Mouse (Mus musculus) embryonic facial prominence, embryonic 15.5 days (tissue): Measurements from ENCODE around the gene Chchd6. TPM values are rescaled to one million over a fixed set of nuclear protein-coding genes. Genes with fewer than 3 reads are reported as not detected.

Experiments used
- ATAC-seq: fragments of 200-750 bp; cut with Nextera tagmentation; 2 replicates; pipeline ENCODE4 v1.8.0; 2017; ENCODE audit warnings: low read depth, moderate TSS enrichment; ENCODE audit not compliant: insufficient number of reproducible peaks, low FRiP score, low TSS enrichment
- H3K27ac ChIP-seq: fragments of 300-500 bp; sonication (generic); replicated peaks from 2 replicates; pipeline ENCODE4 v1.5.1; 2015; ENCODE audit warnings: mild to moderate bottlenecking, inconsistent platforms
- H3K27me3 ChIP-seq: fragments of 300-500 bp; sonication (generic); 2 replicates; pipeline ENCODE4 v1.6.1; 2015; ENCODE audit warnings: inconsistent platforms
- H3K36me3 ChIP-seq: fragments of 300-500 bp; sonication (generic); 2 replicates; pipeline ENCODE4 v1.6.1; 2015; ENCODE audit warnings: mild to moderate bottlenecking, inconsistent platforms
- H3K4me1 ChIP-seq: fragments of 300-500 bp; sonication (generic); 2 replicates; pipeline ENCODE4 v1.6.1; 2015; ENCODE audit warnings: inconsistent platforms
- H3K4me2 ChIP-seq: fragments of 300-500 bp; sonication (generic); replicated peaks from 2 replicates; pipeline ENCODE4 v1.6.1; 2015; ENCODE audit warnings: mild to moderate bottlenecking, inconsistent platforms
- H3K4me3 ChIP-seq: fragments of 300-500 bp; sonication (generic); replicated peaks from 2 replicates; pipeline ENCODE4 v1.5.1; 2015; ENCODE audit warnings: mild to moderate bottlenecking, inconsistent platforms
- H3K9ac ChIP-seq: fragments of 300-500 bp; sonication (generic); 2 replicates; pipeline ENCODE4 v1.6.1; 2015; ENCODE audit warnings: inconsistent platforms
- H3K9me3 ChIP-seq: fragments of 300-500 bp; sonication (generic); replicated peaks from 2 replicates; pipeline ENCODE4 v1.6.1; 2016; ENCODE audit warnings: inconsistent platforms
- WGBS: fragments of 180-500 bp; shearing (Covaris S2); methylation state at CpG from one replicate; pipeline ENCODE4 v1.1.7; 2015; 5-methylcytosine and 5-hydroxymethylcytosine counted together
- polyA plus RNA-seq: library from polyadenylated mRNA; unstranded; fragments of >200 nt; fragmentation: Nextera tagmentation; extraction: Ambion mirVana; gene quantifications from 2 replicates; pipeline ENCODE4 v1.2.1, GENCODE M21; 2015

The Chchd6 gene
- polyA plus RNA-seq, 1 experiment from 2014 or later, result 64.9 TPM

DNA sequence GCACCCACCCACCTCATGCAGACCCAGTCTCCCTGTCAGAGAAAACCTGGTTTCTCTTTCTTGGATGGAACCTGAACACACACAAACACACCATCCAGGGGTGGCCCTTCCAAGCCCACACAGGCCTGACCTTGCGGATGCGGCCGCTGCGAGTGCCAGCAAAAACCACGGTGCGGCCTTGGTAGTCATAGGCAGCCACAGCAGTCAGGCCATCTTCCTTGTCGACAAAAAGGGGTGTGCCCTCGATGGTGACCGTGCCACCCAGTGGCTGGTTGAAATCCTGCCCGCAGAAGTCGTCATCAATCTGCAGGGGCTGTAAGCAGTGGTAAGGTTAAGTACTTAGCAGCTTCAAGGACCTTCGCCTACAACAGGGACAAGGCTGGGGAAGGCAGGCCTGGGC lies 240.7 kb downstream of the Chchd6 start:
- Histone ChIP-seq H3K27me3 (no peaks in the 10 kb centered on the region), H3K9me3 (no peaks in the 10 kb centered on the region), H3K27ac (peak overlapping the region; percentile 74; the same call in 1 of the 2 replicates), H3K4me3 (no peak overlapping the region), H3K4me2 (no peak overlapping the region), H3K4me1 (peaks cover 96% of the 10 kb centered on the region), H3K36me3 (peaks cover 47% of the 10 kb centered on the region), H3K9ac (no peak overlapping the region)
- ATAC-seq, result no peak
- WGBS, result 84% methylated on average over 12 of the region's 12 CpGs

DNA sequence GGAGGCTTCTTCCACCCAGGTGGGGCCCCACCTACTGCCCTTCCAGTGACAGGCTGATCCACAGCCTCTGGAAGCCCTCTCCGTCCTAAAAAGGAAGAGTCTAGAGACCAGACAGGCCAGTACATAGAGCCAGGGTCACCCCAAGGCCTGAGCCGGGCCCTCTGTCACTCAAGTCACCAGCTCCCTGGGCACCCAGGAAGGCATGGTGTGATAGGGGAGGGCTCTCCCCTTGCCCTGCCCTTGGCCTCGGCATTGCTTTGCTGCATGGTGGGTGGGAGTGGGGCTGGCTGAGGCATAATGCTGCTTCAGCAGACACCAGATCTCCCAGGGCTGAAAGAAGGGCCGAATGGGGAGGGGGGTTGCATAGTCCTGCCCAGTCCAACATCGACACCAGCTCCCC lies 241.4 kb downstream of the Chchd6 start:
- WGBS, result 66% methylated on average over 5 of the region's 5 CpGs
- ATAC-seq, result no peak
- no peak overlapping the region for H3K4me2 ChIP-seq
- H3K4me1 ChIP-seq, result peaks cover 89% of the 10 kb centered on the region
- H3K9ac ChIP-seq, result no peak overlapping the region
- H3K4me3 ChIP-seq, result no peak overlapping the region
- H3K36me3 ChIP-seq, result peaks cover 53% of the 10 kb centered on the region
- H3K27ac ChIP-seq, result peak overlapping the region; percentile 74
- no peaks in the 10 kb centered on the region for H3K27me3 ChIP-seq
- no peaks in the 10 kb centered on the region for H3K9me3 ChIP-seq

DNA sequence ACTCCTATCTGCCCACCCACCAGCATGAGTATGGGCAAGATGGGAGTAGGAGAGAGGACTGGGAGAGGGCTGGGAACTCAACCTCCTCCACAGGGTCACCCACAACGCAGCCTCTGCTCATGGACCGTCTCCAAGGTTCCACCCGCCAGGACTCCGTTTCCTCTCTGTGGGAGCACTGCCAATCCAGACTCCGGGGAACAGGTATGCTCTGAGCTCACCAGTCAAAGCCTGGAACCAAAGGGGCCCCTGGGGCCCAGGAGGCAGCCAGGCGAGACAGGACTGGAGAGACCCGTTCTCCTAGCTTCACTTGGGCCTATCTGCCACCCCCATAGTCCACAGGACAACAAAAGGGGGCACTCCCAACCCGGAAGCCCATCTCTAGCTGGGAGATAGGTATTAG lies 242.4 kb downstream of the Chchd6 start:
- no peak overlapping the region for H3K4me2 ChIP-seq
- no peak overlapping the region for H3K9ac ChIP-seq
- H3K4me3 ChIP-seq, result no peak overlapping the region
- H3K4me1 ChIP-seq, result peaks cover 88% of the 10 kb centered on the region
- H3K36me3 ChIP-seq, result peaks cover 56% of the 10 kb centered on the region
- H3K27ac ChIP-seq, result peak overlapping the region; percentile 86
- no peaks in the 10 kb centered on the region for H3K9me3 ChIP-seq
- ATAC-seq, result no peak
- WGBS, result 51% methylated on average over 8 of the region's 8 CpGs
- H3K27me3 ChIP-seq, result no peaks in the 10 kb centered on the region

DNA sequence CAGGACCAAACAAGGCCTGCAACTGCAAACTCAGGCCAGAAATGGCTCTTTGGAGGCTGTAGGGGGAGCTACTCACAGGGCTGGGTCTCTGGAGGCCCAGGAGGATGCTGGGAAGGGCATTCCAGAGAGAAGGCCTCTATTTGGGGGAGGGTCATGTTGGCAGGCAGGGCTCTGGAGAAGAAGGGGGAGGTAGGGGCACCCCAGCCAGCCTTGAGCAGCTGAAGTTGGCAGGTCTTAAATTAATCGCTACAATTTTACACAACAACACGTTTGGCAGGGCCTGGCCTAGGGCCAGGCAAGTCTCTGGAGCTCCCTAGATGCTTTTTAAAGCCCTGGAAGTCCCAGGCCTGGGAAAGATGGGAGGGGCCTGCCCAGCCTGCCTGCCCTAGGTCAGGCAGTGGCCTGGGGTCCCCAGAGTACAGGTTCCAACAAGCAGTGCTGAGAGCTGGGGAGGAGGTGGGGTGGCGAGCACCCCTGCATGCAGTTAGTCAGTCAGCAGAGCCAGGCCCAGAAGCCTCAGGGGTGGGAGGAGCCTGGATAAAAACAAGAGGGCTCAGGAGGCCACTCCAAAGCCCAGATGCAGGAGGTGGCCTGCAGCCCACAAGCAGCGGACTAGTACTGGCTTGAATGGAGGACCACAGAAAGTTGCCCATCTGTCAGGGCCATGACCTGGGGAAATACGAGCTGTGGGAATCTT lies 243.9 kb downstream of the Chchd6 start:
- ATAC-seq, result peak; percentile 52
- peaks cover 63% of the 10 kb centered on the region for H3K36me3 ChIP-seq
- H3K4me1 ChIP-seq, result peaks cover 81% of the 10 kb centered on the region
- H3K4me3 ChIP-seq, result no peak overlapping the region
- 10% methylated on average over 5 of the region's 5 CpGs for WGBS
- H3K27me3 ChIP-seq, result no peaks in the 10 kb centered on the region
- no peaks in the 10 kb centered on the region for H3K9me3 ChIP-seq
- 0 out of 2 replicates have a peak overlapping the region, but pooled peaks have one; percentile 10 for H3K4me2 ChIP-seq
- H3K27ac ChIP-seq, result peak overlapping the region; percentile 86
- H3K9ac ChIP-seq, result no peak overlapping the region

DNA sequence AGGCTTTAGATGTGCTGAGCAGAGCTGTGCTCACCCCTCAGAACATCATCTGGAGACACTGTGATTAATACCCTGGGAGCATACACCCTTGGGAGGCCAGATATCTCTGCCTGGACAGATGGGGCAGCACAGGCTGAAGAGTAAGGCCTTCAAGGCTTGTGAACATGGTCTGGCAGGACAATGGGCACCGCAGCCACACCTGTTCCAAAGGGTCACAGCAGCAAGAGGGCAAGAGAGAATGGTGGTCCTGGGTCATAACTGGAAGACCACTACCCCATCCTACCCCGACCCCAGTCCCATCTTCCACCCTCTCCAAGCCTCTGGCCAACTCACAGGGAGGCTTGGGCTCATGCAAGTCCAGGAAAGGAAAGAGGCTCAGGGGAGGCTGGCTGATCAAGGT lies 244.9 kb downstream of the Chchd6 start:
- Histone ChIP-seq H3K36me3 (peaks cover 52% of the 10 kb centered on the region), H3K27me3 (no peaks in the 10 kb centered on the region), H3K4me3 (no peak overlapping the region), H3K4me2 (no peak overlapping the region), H3K9me3 (no peaks in the 10 kb centered on the region), H3K4me1 (peaks cover 81% of the 10 kb centered on the region), H3K9ac (no peak overlapping the region), H3K27ac (peak overlapping the region; percentile 86)
- 90% methylated on average over 2 of the region's 2 CpGs for WGBS
- ATAC-seq, result no peak

DNA sequence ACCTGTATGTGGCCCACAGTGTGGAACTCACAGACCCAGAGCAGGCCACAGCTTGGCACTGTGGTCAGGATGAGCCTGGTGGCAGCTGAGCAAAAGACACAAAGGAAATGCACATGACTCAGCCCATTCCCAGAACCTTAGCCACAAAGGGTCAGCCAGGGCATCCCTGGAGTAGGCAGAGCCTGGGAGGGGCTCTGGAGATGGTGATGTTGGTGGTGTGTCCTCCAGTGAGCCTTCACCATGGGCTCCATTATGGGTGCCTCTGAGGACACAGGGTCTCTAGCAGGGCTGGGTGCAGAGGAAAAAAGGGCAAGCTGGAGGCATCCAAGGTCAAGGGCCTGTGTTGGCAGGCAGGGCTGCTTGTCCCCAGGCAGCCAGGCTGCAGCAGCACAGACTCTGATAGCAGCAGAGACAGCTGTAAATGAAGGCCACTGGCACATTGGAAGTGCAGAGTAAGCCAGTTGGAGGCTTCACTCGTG lies 245.4 kb downstream of the Chchd6 start:
- Histone ChIP-seq H3K27ac (peak overlapping the region; percentile 86; the same call in 1 of the 2 replicates), H3K36me3 (peaks cover 49% of the 10 kb centered on the region), H3K9ac (no peak overlapping the region), H3K27me3 (no peaks in the 10 kb centered on the region), H3K4me1 (peaks cover 81% of the 10 kb centered on the region), H3K4me3 (no peak overlapping the region), H3K4me2 (no peak overlapping the region), H3K9me3 (no peaks in the 10 kb centered on the region)
- WGBS, result 64% methylated on average over 1 of the region's 1 CpGs
- ATAC-seq, result no peak

DNA sequence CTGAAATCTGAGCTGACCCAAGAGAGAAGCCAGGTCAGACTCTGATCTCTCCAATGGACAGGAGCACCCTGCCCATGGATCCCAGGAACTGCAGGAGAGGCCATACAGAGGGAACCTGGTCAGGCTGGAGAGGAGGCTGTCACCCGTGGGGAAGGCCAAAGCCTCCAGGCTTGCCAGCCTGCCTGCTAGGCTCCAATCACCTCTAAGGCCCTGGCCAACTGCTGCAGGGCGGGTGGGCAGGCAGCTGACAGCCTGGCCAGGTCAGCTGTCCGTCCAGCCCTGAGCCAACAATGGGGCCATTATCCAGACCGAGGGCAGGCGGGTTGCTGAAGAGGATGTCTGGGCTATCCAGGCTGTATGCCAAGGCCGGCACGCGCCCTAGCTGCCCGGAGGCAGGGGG lies 247.1 kb downstream of the Chchd6 start:
- Histone ChIP-seq H3K4me3 (no peak overlapping the region), H3K27me3 (no peaks in the 10 kb centered on the region), H3K27ac (no peak overlapping the region; the same call in 1 of the 2 replicates), H3K36me3 (peaks cover 42% of the 10 kb centered on the region; the same call in 1 of the 2 replicates), H3K4me1 (peaks cover 81% of the 10 kb centered on the region), H3K4me2 (no peak overlapping the region), H3K9me3 (no peaks in the 10 kb centered on the region), H3K9ac (no peak overlapping the region)
- 55% methylated on average over 9 of the region's 9 CpGs for WGBS
- no peak for ATAC-seq

DNA sequence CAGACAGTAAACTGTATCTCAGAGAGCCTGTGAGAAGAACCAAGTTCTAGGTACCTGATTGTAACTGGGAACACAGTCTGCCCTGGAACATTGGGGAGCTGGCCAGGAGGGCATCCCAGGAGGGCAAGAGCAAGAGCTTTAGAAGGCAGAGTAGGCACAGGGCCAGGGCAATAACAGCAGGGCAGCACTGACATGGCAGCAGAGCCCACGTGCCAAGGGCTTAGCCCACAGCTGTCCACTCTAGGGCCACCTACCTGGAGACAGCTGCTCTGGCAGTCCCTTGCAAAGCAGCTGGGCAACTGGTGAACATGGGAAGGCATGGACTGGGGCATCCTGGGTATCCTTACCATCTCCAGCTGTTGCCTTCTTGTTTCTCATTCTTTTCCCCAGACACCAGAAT lies 247.7 kb downstream of the Chchd6 start:
- no peak overlapping the region for H3K9ac ChIP-seq
- H3K27ac ChIP-seq, result no peak overlapping the region; the same call in 1 of the 2 replicates
- H3K36me3 ChIP-seq, result peaks cover 44% of the 10 kb centered on the region; the same call in 1 of the 2 replicates
- no peak for ATAC-seq
- H3K4me3 ChIP-seq, result no peak overlapping the region
- H3K9me3 ChIP-seq, result no peaks in the 10 kb centered on the region
- WGBS, result 67% methylated on average over 1 of the region's 1 CpGs
- H3K27me3 ChIP-seq, result no peaks in the 10 kb centered on the region
- peaks cover 76% of the 10 kb centered on the region for H3K4me1 ChIP-seq
- H3K4me2 ChIP-seq, result no peak overlapping the region

DNA sequence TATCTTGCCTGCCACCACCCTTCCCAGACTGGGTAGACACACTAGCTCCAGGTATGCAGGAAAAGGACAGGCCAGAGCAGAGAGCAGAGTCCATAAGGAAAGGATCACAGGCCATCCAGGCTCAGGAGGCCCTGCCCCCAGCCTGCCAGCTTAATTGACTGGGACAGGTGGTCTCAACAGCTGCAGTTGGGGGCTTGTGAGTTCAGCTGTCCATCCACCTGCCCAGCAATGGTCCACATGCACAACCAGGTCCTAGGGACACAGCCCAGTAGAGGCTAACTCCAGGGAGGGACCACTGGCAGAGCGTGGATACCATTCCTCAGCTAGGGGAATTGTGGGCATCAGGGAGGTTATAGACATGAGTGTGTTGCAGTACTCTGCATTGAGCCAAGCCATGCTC lies 249.6 kb downstream of the Chchd6 start:
- H3K4me3 ChIP-seq, result no peak overlapping the region
- ATAC-seq, result no peak
- H3K9me3 ChIP-seq, result no peaks in the 10 kb centered on the region
- H3K27ac ChIP-seq, result peak overlapping the region; percentile 93
- peaks cover 61% of the 10 kb centered on the region for H3K36me3 ChIP-seq
- H3K4me1 ChIP-seq, result peaks cover 56% of the 10 kb centered on the region
- no peak overlapping the region for H3K9ac ChIP-seq
- H3K4me2 ChIP-seq, result no peak overlapping the region
- WGBS, result 88% methylated on average over 1 of the region's 1 CpGs
- no peaks in the 10 kb centered on the region for H3K27me3 ChIP-seq

DNA sequence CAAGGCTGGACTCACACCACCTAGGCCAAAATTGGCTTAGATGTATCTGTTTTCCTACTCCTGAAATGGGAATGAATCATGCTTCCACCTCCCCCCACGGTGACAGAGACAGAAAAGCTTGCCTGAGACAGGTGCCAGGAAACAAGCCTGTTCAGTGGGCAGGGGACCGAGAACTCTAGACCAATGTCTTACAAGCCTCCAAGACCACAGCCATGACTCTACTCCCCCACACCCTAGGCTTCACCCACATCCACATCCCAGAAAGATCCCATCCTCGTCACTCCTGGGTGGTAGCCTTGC lies 250.0 kb downstream of the Chchd6 start:
- Histone ChIP-seq H3K4me2 (peak overlapping the region; percentile 34), H3K9ac (no peak overlapping the region), H3K9me3 (no peaks in the 10 kb centered on the region), H3K4me1 (peaks cover 52% of the 10 kb centered on the region), H3K4me3 (no peak overlapping the region), H3K36me3 (peaks cover 61% of the 10 kb centered on the region), H3K27me3 (no peaks in the 10 kb centered on the region), H3K27ac (peak overlapping the region; percentile 93)
- no peak for ATAC-seq
- WGBS, result 49% methylated on average over 3 of the region's 3 CpGs

DNA sequence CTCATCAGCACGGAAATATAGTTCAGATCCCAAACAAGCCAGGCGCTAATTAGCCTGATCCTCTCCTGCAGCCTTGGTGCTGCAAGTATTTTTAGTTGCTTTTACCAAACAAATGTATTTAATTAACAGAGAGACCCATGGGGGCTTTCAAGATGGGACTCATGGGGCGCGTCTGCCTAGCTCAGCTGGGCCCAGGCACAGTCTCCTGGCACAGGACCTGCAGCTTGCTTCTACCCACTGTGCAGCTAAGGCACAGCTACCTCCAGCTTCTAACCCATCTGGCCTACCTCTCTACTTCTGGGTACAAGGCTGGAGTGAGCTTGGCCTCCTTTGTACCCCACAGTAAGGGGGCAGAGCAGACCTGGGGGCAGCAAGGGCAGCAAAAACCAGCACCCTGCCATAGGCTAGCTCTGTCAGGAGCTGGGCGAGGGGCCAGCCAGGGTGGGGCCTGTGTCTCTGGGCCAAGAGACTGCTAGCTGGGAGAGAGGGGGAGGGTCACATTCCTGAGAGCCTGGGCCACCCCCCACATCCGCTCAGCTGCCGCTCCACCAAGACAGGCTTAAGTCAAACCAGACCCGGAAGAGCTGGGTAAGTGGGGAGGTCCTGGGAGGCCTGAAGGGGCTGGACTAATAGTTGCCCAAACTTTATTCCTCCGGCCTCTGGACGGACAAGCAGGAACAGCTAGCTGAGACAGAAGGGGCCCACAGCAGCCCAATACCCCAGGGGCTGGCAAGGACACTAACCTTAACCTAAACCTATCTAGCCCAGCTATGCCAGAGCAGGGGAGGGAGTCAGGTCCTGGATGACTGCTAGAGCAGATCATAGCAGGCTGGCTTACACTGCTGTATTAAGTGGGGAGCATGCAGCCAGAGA lies 250.6 kb downstream of the Chchd6 start:
- Histone ChIP-seq H3K4me3 (no peak overlapping the region), H3K27me3 (no peaks in the 10 kb centered on the region), H3K4me2 (peak overlapping the region; percentile 34), H3K27ac (peak overlapping the region; percentile 93), H3K4me1 (peaks cover 46% of the 10 kb centered on the region), H3K36me3 (peaks cover 61% of the 10 kb centered on the region), H3K9me3 (no peaks in the 10 kb centered on the region), H3K9ac (no peak overlapping the region)
- ATAC-seq, result peak; percentile 88
- 12% methylated on average over 10 of the region's 10 CpGs for WGBS
